Mouse (Mus musculus) forebrain, embryonic 12.5 days (tissue): ENCODE measurements at regions not wholly inside any gene's neighbourhood (a gene's known extent, or its start where the extent isn't known, plus 50 kb on each side); places are given as distances from the start of the nearest gene placed in this dataset.

ENCODE experiments used
- ATAC-seq: fragments of 200-750 bp; cut with Nextera tagmentation; 2 replicates; pipeline ENCODE4 v1.8.0; 2017; ENCODE audit warnings: moderate TSS enrichment; ENCODE audit not compliant: low FRiP score
- H3K27ac ChIP-seq: fragments of 300-500 bp; sonication (generic); 2 replicates; pipeline ENCODE4 v1.5.1; 2016; ENCODE audit warnings: mild to moderate bottlenecking
- H3K27me3 ChIP-seq: fragments of 300-500 bp; sonication (generic); 2 replicates; pipeline ENCODE4 v1.6.1; 2016; ENCODE audit warnings: mild to moderate bottlenecking
- H3K36me3 ChIP-seq: fragments of 300-500 bp; sonication (generic); replicated peaks from 2 replicates; pipeline ENCODE4 v1.6.1; 2016; ENCODE audit warnings: mild to moderate bottlenecking
- H3K4me1 ChIP-seq: fragments of 300-500 bp; sonication (generic); 2 replicates; pipeline ENCODE4 v1.6.1; 2016
- H3K4me2 ChIP-seq: fragments of 300-500 bp; sonication (generic); 2 replicates; pipeline ENCODE4 v1.6.1; 2016; ENCODE audit warnings: mild to moderate bottlenecking, moderate library complexity
- H3K4me3 ChIP-seq: fragments of 300-500 bp; sonication (generic); replicated peaks from 2 replicates; pipeline ENCODE4 v1.5.1; 2016; ENCODE audit warnings: mild to moderate bottlenecking
- H3K9ac ChIP-seq: fragments of 300-500 bp; sonication (generic); 2 replicates; pipeline ENCODE4 v1.6.1; 2016; ENCODE audit warnings: mild to moderate bottlenecking
- H3K9me3 ChIP-seq: fragments of 300-500 bp; sonication (generic); 2 replicates; pipeline ENCODE4 v1.6.1; 2016
- WGBS: fragments of 180-500 bp; shearing (Covaris S2); methylation state at CpG from one replicate; pipeline ENCODE4 v1.1.7; 2016; 5-methylcytosine and 5-hydroxymethylcytosine counted together

DNA sequence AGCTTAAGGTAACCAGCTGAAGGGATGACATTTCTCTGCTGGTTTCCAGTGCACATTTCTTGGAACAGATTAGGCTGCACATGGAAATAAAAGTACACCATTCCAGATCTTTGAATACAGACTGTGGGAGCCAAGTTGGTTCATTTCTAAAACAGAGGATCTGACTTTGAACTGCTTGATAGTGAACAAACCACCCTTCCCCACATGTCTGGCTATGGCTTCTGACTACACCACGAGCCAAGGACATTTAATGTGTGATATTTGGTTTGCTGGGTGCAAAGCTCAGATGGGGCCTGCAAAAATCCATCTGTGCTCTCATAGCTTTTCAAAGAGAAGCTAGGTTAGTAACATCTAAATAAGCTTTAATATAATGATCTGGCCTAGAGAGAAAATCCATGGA, 614.7 kb upstream of the Cdh11 start:
- no peak overlapping the region for H3K4me3 ChIP-seq
- no peak overlapping the region for H3K9ac ChIP-seq
- no peak overlapping the region for H3K27ac ChIP-seq
- H3K36me3 ChIP-seq = no peaks in the 10 kb centered on the region
- no peak overlapping the region for H3K4me2 ChIP-seq
- peaks cover 5% of the 10 kb centered on the region; the same call in 1 of the 2 replicates for H3K4me1 ChIP-seq
- 88% methylated on average over 1 of the region's 1 CpGs for WGBS
- H3K27me3 ChIP-seq = peaks cover 8% of the 10 kb centered on the region; the same call in 1 of the 2 replicates
- H3K9me3 ChIP-seq = no peaks in the 10 kb centered on the region
- no peak for ATAC-seq

DNA sequence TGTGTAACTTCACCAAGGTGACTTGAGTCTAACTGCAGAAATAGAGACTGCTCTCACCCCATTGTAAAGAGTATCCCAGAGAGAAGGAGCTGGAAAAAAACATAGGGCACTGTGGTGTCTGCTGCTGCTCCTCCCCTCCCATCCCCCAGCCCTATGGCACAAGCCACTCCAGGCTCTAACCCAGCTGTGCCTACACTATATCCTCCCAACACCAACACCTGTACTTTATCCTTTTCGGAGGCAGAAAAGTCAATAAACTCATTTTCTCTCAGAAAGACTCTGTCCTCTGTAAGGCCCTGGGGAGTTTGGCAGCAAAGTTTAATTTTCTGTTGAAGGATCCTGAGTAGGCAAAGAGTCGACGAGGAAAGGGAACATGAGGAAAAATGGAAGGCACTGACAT, 617.3 kb upstream of the Cdh11 start:
- Histone ChIP-seq H3K36me3 (no peaks in the 10 kb centered on the region), H3K27me3 (peaks cover 8% of the 10 kb centered on the region; the same call in 1 of the 2 replicates), H3K9me3 (no peaks in the 10 kb centered on the region), H3K4me1 (no peaks in the 10 kb centered on the region), H3K4me2 (no peak overlapping the region), H3K27ac (no peak overlapping the region), H3K4me3 (no peak overlapping the region), H3K9ac (no peak overlapping the region)
- 84% methylated on average over 3 of the region's 3 CpGs for WGBS
- no peak for ATAC-seq

DNA sequence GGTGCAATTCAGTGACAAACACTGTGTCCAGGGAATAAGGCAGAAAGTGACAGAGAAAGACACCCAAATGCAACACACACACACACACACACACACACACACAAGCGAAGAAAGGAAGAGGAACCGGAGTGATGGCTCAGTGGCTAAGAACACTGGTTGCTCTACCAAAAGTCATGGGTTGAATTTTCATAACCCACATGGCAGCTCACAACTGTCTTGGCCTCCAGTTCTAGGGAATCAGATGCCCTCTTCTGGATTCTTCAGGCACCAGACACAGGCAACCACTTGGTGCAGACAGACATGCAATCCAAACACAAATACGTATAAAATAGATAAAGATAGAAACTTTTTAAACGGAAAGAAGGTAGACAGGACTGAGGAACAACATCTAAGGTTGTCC, 618.4 kb upstream of the Cdh11 start:
- Histone ChIP-seq H3K36me3 (no peaks in the 10 kb centered on the region), H3K27ac (no peak overlapping the region), H3K4me2 (no peak overlapping the region), H3K9me3 (no peaks in the 10 kb centered on the region), H3K4me3 (no peak overlapping the region), H3K27me3 (0 out of 2 replicates have a peak, but pooled peaks cover 1% of the 10 kb centered on the region), H3K4me1 (no peaks in the 10 kb centered on the region), H3K9ac (no peak overlapping the region)
- WGBS = 98% methylated on average over 3 of the region's 4 CpGs
- ATAC-seq = no peak

- no peak overlapping the region for H3K4me3 ChIP-seq
- no peak overlapping the region for H3K4me2 ChIP-seq
- no peak overlapping the region for H3K27ac ChIP-seq
- H3K9ac ChIP-seq = no peak overlapping the region
- no peaks in the 10 kb centered on the region for H3K4me1 ChIP-seq
- ATAC-seq = no peak
- no peaks in the 10 kb centered on the region for H3K27me3 ChIP-seq
- 87% methylated on average over 12 of the region's 12 CpGs for WGBS
- H3K36me3 ChIP-seq = no peaks in the 10 kb centered on the region
- H3K9me3 ChIP-seq = no peaks in the 10 kb centered on the region
Measured at GRCm38 (mm10) chr8:103405787-103406186, 620.3 kb upstream of the Cdh11 start.

DNA sequence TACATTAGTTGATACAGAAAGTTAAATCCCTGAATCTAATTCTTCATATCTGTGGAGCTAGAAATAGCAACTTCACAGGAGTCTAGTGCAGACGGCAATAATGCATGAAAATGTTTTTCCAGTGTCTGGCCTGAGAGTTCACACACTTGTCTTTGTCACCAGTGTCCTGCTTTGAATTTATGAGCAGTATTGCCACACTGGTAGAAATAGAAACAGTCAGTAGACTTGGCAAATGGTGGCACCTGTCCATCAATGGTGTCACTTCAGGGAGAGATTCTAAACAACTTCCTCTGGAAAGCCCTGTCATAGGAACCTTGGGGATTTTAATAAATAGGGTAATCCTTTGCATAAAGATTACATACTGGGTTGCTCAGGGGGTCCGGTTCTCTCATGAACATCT, 621.5 kb upstream of the Cdh11 start:
- no peaks in the 10 kb centered on the region for H3K4me1 ChIP-seq
- H3K27me3 ChIP-seq = no peaks in the 10 kb centered on the region
- no peaks in the 10 kb centered on the region for H3K36me3 ChIP-seq
- WGBS = 85% methylated on average over 2 of the region's 2 CpGs
- H3K9me3 ChIP-seq = no peaks in the 10 kb centered on the region
- H3K9ac ChIP-seq = no peak overlapping the region
- no peak overlapping the region for H3K4me2 ChIP-seq
- no peak overlapping the region for H3K4me3 ChIP-seq
- no peak for ATAC-seq
- H3K27ac ChIP-seq = no peak overlapping the region

DNA sequence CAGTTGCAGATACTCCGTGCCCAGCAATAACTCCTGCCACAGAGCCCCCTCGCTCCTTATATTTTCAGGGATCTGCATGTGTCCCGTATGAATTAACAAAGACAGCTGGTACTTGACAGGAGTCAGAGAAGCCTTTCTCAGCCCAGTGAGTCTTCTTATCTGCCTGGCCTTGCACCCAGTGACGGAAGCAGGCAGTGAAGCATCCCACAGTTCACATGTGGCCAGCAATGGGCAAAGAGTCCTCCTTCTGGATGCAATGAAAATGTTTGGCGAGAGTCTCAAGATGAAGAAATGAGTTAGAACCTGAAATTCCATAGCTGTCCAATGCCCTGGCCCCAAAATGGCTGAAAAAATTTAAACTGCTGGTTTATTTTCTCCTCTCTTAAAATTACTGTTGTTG, 622.2 kb upstream of the Cdh11 start:
- no peaks in the 10 kb centered on the region for H3K4me1 ChIP-seq
- H3K27me3 ChIP-seq = no peaks in the 10 kb centered on the region
- H3K9ac ChIP-seq = no peak overlapping the region
- WGBS = 89% methylated on average over 5 of the region's 5 CpGs
- no peak overlapping the region for H3K4me2 ChIP-seq
- H3K9me3 ChIP-seq = no peaks in the 10 kb centered on the region
- H3K4me3 ChIP-seq = no peak overlapping the region
- no peaks in the 10 kb centered on the region for H3K36me3 ChIP-seq
- no peak overlapping the region for H3K27ac ChIP-seq
- no peak for ATAC-seq

- ATAC-seq = no peak
- H3K27me3 ChIP-seq = no peaks in the 10 kb centered on the region
- H3K9me3 ChIP-seq = no peaks in the 10 kb centered on the region
- H3K9ac ChIP-seq = no peak overlapping the region
- WGBS = 92% methylated on average over 3 of the region's 3 CpGs
- no peaks in the 10 kb centered on the region for H3K4me1 ChIP-seq
- H3K4me3 ChIP-seq = no peak overlapping the region
- no peak overlapping the region for H3K27ac ChIP-seq
- no peak overlapping the region for H3K4me2 ChIP-seq
- no peaks in the 10 kb centered on the region for H3K36me3 ChIP-seq
Measured at GRCm38 (mm10) chr8:103408411-103408810, 623.0 kb upstream of the Cdh11 start.

GRCm38 (mm10) chr8:103409121-103409551, 623.7 kb upstream of the Cdh11 start:
- Histone ChIP-seq H3K9ac (no peak overlapping the region), H3K4me1 (no peaks in the 10 kb centered on the region), H3K27ac (no peak overlapping the region), H3K4me3 (no peak overlapping the region), H3K9me3 (no peaks in the 10 kb centered on the region), H3K4me2 (no peak overlapping the region), H3K36me3 (no peaks in the 10 kb centered on the region), H3K27me3 (no peaks in the 10 kb centered on the region)
- 83% methylated on average over 2 of the region's 2 CpGs for WGBS
- ATAC-seq = no peak

- no peak overlapping the region for H3K4me2 ChIP-seq
- no peaks in the 10 kb centered on the region for H3K27me3 ChIP-seq
- H3K9me3 ChIP-seq = no peaks in the 10 kb centered on the region
- no peaks in the 10 kb centered on the region for H3K4me1 ChIP-seq
- no peak overlapping the region for H3K4me3 ChIP-seq
- WGBS = 82% methylated on average over 7 of the region's 7 CpGs
- ATAC-seq = no peak
- H3K36me3 ChIP-seq = no peaks in the 10 kb centered on the region
- no peak overlapping the region for H3K27ac ChIP-seq
- H3K9ac ChIP-seq = no peak overlapping the region
Measured at GRCm38 (mm10) chr8:103412731-103413130, 627.3 kb upstream of the Cdh11 start.

GRCm38 (mm10) chr8:103413589-103414575, 628.4 kb upstream of the Cdh11 start:
- H3K4me1 ChIP-seq = no peaks in the 10 kb centered on the region
- no peaks in the 10 kb centered on the region for H3K36me3 ChIP-seq
- no peak overlapping the region for H3K4me2 ChIP-seq
- no peaks in the 10 kb centered on the region for H3K9me3 ChIP-seq
- ATAC-seq = no peak
- H3K27me3 ChIP-seq = no peaks in the 10 kb centered on the region
- 70% methylated on average over 11 of the region's 11 CpGs for WGBS
- no peak overlapping the region for H3K27ac ChIP-seq
- H3K4me3 ChIP-seq = no peak overlapping the region
- no peak overlapping the region for H3K9ac ChIP-seq

- no peak overlapping the region for H3K4me2 ChIP-seq
- WGBS = 87% methylated on average over 2 of the region's 2 CpGs
- H3K9me3 ChIP-seq = no peaks in the 10 kb centered on the region
- no peak overlapping the region for H3K27ac ChIP-seq
- no peaks in the 10 kb centered on the region; the same call in 1 of the 2 replicates for H3K27me3 ChIP-seq
- no peak for ATAC-seq
- H3K36me3 ChIP-seq = no peaks in the 10 kb centered on the region
- no peak overlapping the region for H3K4me3 ChIP-seq
- no peaks in the 10 kb centered on the region for H3K4me1 ChIP-seq
- H3K9ac ChIP-seq = no peak overlapping the region
Measured at GRCm38 (mm10) chr8:103422313-103422973, 637.0 kb upstream of the Cdh11 start.

GRCm38 (mm10) chr8:103425967-103426366, 640.5 kb upstream of the Cdh11 start:
- Histone ChIP-seq H3K36me3 (no peaks in the 10 kb centered on the region), H3K9me3 (no peaks in the 10 kb centered on the region), H3K4me3 (no peak overlapping the region), H3K4me1 (no peaks in the 10 kb centered on the region), H3K4me2 (no peak overlapping the region), H3K27ac (no peak overlapping the region), H3K27me3 (no peaks in the 10 kb centered on the region; the same call in 1 of the 2 replicates), H3K9ac (no peak overlapping the region)
- 67% methylated on average over 1 of the region's 1 CpGs for WGBS
- no peak for ATAC-seq
